Mouse (Mus musculus) cerebellum, adult (tissue): ENCODE data around the gene Igfbp2.

Experiments
- ATAC-seq: cut with Nextera tagmentation; 2 replicates; pipeline ENCODE4 v1.9.2; 2017; ENCODE audit warnings: mild to moderate bottlenecking, moderate library complexity, mixed read lengths; ENCODE audit not compliant: insufficient number of reproducible peaks, low FRiP score, low TSS enrichment

Igfbp2 gene

GRCm38 (mm10) chr1:72823751-72824706, at the start of gene Igfbp2:
Igfbp2 (plus strand) TSS chr1:72824503.
- no peak for ATAC-seq

GRCm38 (mm10) chr1:72778789-72779188, 45.5 kb upstream of the Igfbp2 start:
- no peak for ATAC-seq

GRCm38 (mm10) chr1:72780720-72781119, 43.6 kb upstream of the Igfbp2 start:
- no peak for ATAC-seq

GRCm38 (mm10) chr1:72783341-72783740, 41.0 kb upstream of the Igfbp2 start:
- no peak for ATAC-seq

- no peak for ATAC-seq
Measured at GRCm38 (mm10) chr1:72784018-72784417, 40.3 kb upstream of the Igfbp2 start.

- no peak for ATAC-seq
Measured at GRCm38 (mm10) chr1:72790670-72791069, 33.6 kb upstream of the Igfbp2 start.

GRCm38 (mm10) chr1:72791743-72792142, 32.6 kb upstream of the Igfbp2 start:
- no peak for ATAC-seq

GRCm38 (mm10) chr1:72792262-72792661, 32.0 kb upstream of the Igfbp2 start:
- ATAC-seq, result no peak

GRCm38 (mm10) chr1:72793230-72793629, 31.1 kb upstream of the Igfbp2 start:
- ATAC-seq, result no peak

- no peak for ATAC-seq
Measured at GRCm38 (mm10) chr1:72796128-72796527, 28.2 kb upstream of the Igfbp2 start.

GRCm38 (mm10) chr1:72797102-72797665, 27.1 kb upstream of the Igfbp2 start:
- ATAC-seq, result no peak

- no peak for ATAC-seq
Measured at GRCm38 (mm10) chr1:72798441-72798840, 25.9 kb upstream of the Igfbp2 start.

GRCm38 (mm10) chr1:72804031-72804430, 20.3 kb upstream of the Igfbp2 start:
- ATAC-seq, result no peak

- no peak for ATAC-seq
Measured at GRCm38 (mm10) chr1:72805037-72805436, 19.3 kb upstream of the Igfbp2 start.

- ATAC-seq, result no peak
Measured at GRCm38 (mm10) chr1:72805476-72806043, 18.7 kb upstream of the Igfbp2 start.

GRCm38 (mm10) chr1:72806044-72806584, 18.2 kb upstream of the Igfbp2 start:
- no peak for ATAC-seq

- ATAC-seq, result no peak
Measured at GRCm38 (mm10) chr1:72809304-72809703, 15.0 kb upstream of the Igfbp2 start.

- no peak for ATAC-seq
Measured at GRCm38 (mm10) chr1:72809951-72810675, 14.2 kb upstream of the Igfbp2 start.

- no peak for ATAC-seq
Measured at GRCm38 (mm10) chr1:72811061-72811460, 13.2 kb upstream of the Igfbp2 start.

GRCm38 (mm10) chr1:72813089-72813638, 11.1 kb upstream of the Igfbp2 start:
- ATAC-seq, result no peak
